Mouse (Mus musculus) hindbrain, embryonic 14.5 days (tissue): ENCODE data around the gene Pkd2l1. TPM values are rescaled to one million over a fixed set of nuclear protein-coding genes. Genes with fewer than 3 reads are reported as not detected.

ENCODE experiments used
- ATAC-seq: fragments of 200-750 bp; cut with Nextera tagmentation; 2 replicates; pipeline ENCODE4 v1.8.0; 2017; ENCODE audit warnings: moderate number of reproducible peaks, mild to moderate bottlenecking, moderate TSS enrichment, moderate library complexity; ENCODE audit not compliant: low FRiP score
- DNase-seq: peaks from one replicate; pipeline ENCODE4 v3.0.0-alpha.2; 2015; ENCODE audit warnings: low spot score
- H3K27ac ChIP-seq: fragments of 300-500 bp; sonication (generic); 2 replicates; pipeline ENCODE4 v1.5.1; 2014; ENCODE audit warnings: mild to moderate bottlenecking, moderate library complexity
- H3K27me3 ChIP-seq: fragments of 300-500 bp; sonication (generic); 2 replicates; pipeline ENCODE4 v1.6.1; 2014; ENCODE audit warnings: mild to moderate bottlenecking, low read length, mixed read lengths; ENCODE audit not compliant: control insufficient read depth, insufficient read depth
- H3K36me3 ChIP-seq: fragments of 300-500 bp; sonication (generic); replicated peaks from 2 replicates; pipeline ENCODE4 v1.6.1; 2014; ENCODE audit not compliant: control insufficient read depth, insufficient read depth
- H3K4me1 ChIP-seq: fragments of 300-500 bp; sonication (generic); replicated peaks from 2 replicates; pipeline ENCODE4 v1.6.1; 2014; ENCODE audit warnings: antibody characterized with exemption, low read length, mixed read lengths; ENCODE audit not compliant: control insufficient read depth, insufficient read depth
- H3K4me2 ChIP-seq: fragments of 300-500 bp; sonication (generic); replicated peaks from 2 replicates; pipeline ENCODE4 v1.6.1; 2014; ENCODE audit warnings: mild to moderate bottlenecking, moderate library complexity
- H3K4me3 ChIP-seq: fragments of 300-500 bp; sonication (generic); replicated peaks from 2 replicates; pipeline ENCODE4 v1.5.1; 2014; ENCODE audit warnings: mild to moderate bottlenecking, low read length
- H3K9ac ChIP-seq: fragments of 300-500 bp; sonication (generic); 2 replicates; pipeline ENCODE4 v1.6.1; 2014
- H3K9me3 ChIP-seq: fragments of 300-500 bp; sonication (generic); 2 replicates; pipeline ENCODE4 v1.6.1; 2016; ENCODE audit warnings: low read length; ENCODE audit not compliant: control insufficient read depth
- WGBS: fragments of 180-500 bp; shearing (Covaris S2); extraction: QIAGEN DNeasy Blood & Tissue Kit; methylation state at CpG from one replicate; pipeline ENCODE4 v1.1.7; 2014; 5-methylcytosine and 5-hydroxymethylcytosine counted together
- polyA plus RNA-seq: library from polyadenylated mRNA; unstranded; fragments of >200 nt; fragmentation: Nextera tagmentation; extraction: Ambion mirVana; gene quantifications from 2 replicates; pipeline ENCODE4 v1.2.1, GENCODE M21; 2014

The Pkd2l1 gene
- polyA plus RNA-seq, 1 experiment from 2014 or later: 0.43 TPM

DNA sequence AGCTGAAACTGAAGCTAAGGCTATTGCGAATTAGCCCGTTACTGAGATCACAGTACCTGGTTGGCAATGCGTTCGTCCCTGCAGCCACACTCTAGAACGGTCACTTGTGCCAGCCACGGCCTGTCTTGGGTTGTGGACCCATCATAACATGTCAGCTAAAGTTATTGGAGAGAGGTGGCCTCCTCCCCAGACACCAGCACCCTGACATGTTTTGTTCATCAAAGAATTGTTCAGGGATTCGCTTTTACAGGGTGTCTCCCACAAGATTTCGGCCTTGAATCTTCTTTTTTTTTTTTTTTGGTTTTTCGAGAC is 45.7 kb downstream of the Pkd2l1 start:
- ATAC-seq: peak; percentile 53
- peak overlapping the region; percentile 73 for H3K4me2 ChIP-seq

GRCm38 (mm10) chr19:44145702-44146567 is 46.3 kb downstream of the Pkd2l1 start, which contains the start of gene Bloc1s2:
TSS of gene Bloc1s2 (minus strand) at chr19:44146446.
- Histone ChIP-seq H3K27me3 (no peaks in the 10 kb centered on the region; the same call in 1 of the 2 replicates), H3K27ac (peak within 1 kb of the TSS; percentile 46), H3K4me2 (peak within 1 kb of the TSS; percentile 73), H3K9ac (peak within 1 kb of the TSS; percentile 55), H3K36me3 (peaks cover 37% of the 10 kb centered on the region), H3K4me3 (peak within 1 kb of the TSS; percentile 56), H3K9me3 (no peaks in the 10 kb centered on the region), H3K4me1 (peaks cover 17% of the 10 kb centered on the region; the same call in 1 of the 2 replicates)
- ATAC-seq (peak; percentile 91), DNase-seq (peak; percentile 88)
- 2% methylated on average over 46 of the region's 46 CpGs for WGBS

More for the DNA sequence above, 45.7 kb downstream of the Pkd2l1 start:
- no peaks in the 10 kb centered on the region; the same call in 1 of the 2 replicates for H3K27me3 ChIP-seq
- peaks cover 32% of the 10 kb centered on the region for H3K36me3 ChIP-seq
- H3K27ac ChIP-seq: peak overlapping the region; percentile 46
- DNase-seq: no peak
- H3K9ac ChIP-seq: peak overlapping the region; percentile 55
- peak overlapping the region; percentile 56 for H3K4me3 ChIP-seq
- H3K9me3 ChIP-seq: no peaks in the 10 kb centered on the region
- peaks cover 17% of the 10 kb centered on the region; the same call in 1 of the 2 replicates for H3K4me1 ChIP-seq
- WGBS: 68% methylated on average over 9 of the region's 9 CpGs

GRCm38 (mm10) chr19:44144366-44144765 is 47.9 kb downstream of the Pkd2l1 start:
- H3K4me2 ChIP-seq: no peak overlapping the region
- DNase-seq (no peak), ATAC-seq (no peak)
- H3K9me3 ChIP-seq: no peaks in the 10 kb centered on the region
- H3K4me1 ChIP-seq: peaks cover 17% of the 10 kb centered on the region; the same call in 1 of the 2 replicates
- WGBS: 96% methylated on average over 9 of the region's 9 CpGs
- H3K27ac ChIP-seq: no peak overlapping the region
- H3K4me3 ChIP-seq: no peak overlapping the region
- peaks cover 51% of the 10 kb centered on the region for H3K36me3 ChIP-seq
- no peak overlapping the region for H3K9ac ChIP-seq
- H3K27me3 ChIP-seq: no peaks in the 10 kb centered on the region; the same call in 1 of the 2 replicates

- peak overlapping the region; percentile 97 for H3K27ac ChIP-seq
These were observed 56.2 kb downstream of the Pkd2l1 start for GRCm38 (mm10) chr19:44135960-44136485.

DNA sequence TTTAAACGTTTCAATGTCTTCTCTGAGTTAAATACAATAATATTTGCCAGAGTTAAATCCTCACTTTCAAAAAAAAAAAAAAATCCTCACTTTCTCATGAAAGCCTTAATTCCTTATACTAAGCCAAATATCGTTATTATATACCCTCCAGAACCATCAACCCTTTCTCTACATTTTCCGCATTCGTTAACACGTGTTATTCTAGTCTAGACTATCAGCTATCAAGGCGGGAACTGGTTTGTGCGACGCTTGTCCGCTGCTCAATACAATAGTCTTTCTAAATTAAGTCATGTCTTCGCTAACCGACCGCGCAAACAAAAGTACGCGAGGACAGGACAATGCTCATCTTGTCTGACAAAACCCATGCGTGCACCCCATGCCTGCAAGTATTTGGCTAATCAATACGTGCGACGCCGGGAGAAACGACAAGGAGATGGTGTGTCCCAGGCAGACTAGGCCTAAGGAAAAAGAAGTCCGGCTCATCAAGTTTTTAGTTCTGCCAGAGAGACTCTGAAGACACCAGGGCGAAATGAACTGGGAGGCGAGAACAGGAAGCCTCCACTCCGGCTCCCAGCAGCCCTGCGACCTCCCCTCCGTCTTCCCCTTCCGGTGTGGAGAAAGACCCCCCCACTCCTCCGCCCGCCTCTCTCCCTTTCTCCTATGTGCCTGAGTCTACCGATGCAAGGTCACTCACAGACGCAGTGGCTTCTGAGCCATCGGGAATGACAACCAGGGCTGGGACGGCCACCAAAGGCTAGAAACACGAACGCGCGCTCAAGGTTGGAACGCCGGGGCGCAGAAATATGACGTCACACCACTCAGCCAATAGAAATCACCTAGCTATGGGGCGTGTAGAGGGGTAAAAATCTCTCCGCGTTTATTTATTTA is 56.9 kb downstream of the Pkd2l1 start, which contains the start of gene Cwf19l1:
Cwf19l1 (minus strand) TSS at position 805 of the 888 bp plus-strand sequence.
- Histone ChIP-seq H3K9ac (peak within 1 kb of the TSS; percentile 81), H3K4me2 (peak within 1 kb of the TSS; percentile 88), H3K36me3 (peaks cover 46% of the 10 kb centered on the region), H3K27me3 (no peaks in the 10 kb centered on the region), H3K4me3 (peak within 1 kb of the TSS; percentile 56), H3K27ac (peak within 1 kb of the TSS; percentile 97), H3K9me3 (no peaks in the 10 kb centered on the region), H3K4me1 (peaks cover 10% of the 10 kb centered on the region)
- peak; percentile 97 for DNase-seq
- WGBS: under 1% methylated on average over 43 of the region's 45 CpGs
- ATAC-seq: peak; percentile 90

More at GRCm38 (mm10) chr19:44135960-44136485, 56.2 kb downstream of the Pkd2l1 start:
- Histone ChIP-seq H3K4me2 (peak overlapping the region; percentile 88), H3K36me3 (peaks cover 45% of the 10 kb centered on the region), H3K27me3 (no peaks in the 10 kb centered on the region), H3K4me3 (peak overlapping the region; percentile 56), H3K4me1 (peaks cover 10% of the 10 kb centered on the region), H3K9ac (peak overlapping the region; percentile 47; the same call in 1 of the 2 replicates), H3K9me3 (no peaks in the 10 kb centered on the region)
- DNase-seq: no peak
- no peak for ATAC-seq
- 32% methylated on average over 7 of the region's 7 CpGs for WGBS

- no peak overlapping the region for H3K4me3 ChIP-seq
- DNase-seq: no peak
- peaks cover 10% of the 10 kb centered on the region for H3K4me1 ChIP-seq
- WGBS: 92% methylated on average over 5 of the region's 5 CpGs
- no peak for ATAC-seq
- H3K27me3 ChIP-seq: no peaks in the 10 kb centered on the region
- no peaks in the 10 kb centered on the region for H3K9me3 ChIP-seq
- H3K27ac ChIP-seq: no peak overlapping the region
- peaks cover 46% of the 10 kb centered on the region for H3K36me3 ChIP-seq
- H3K4me2 ChIP-seq: no peak overlapping the region
- no peak overlapping the region for H3K9ac ChIP-seq
These were observed 59.3 kb downstream of the Pkd2l1 start for GRCm38 (mm10) chr19:44132917-44133316.

- H3K9me3 ChIP-seq: no peaks in the 10 kb centered on the region
- ATAC-seq: no peak
- H3K9ac ChIP-seq: no peak overlapping the region
- no peak for DNase-seq
- no peak overlapping the region for H3K27ac ChIP-seq
- no peak overlapping the region for H3K4me2 ChIP-seq
- peaks cover 83% of the 10 kb centered on the region for H3K36me3 ChIP-seq
- no peak overlapping the region for H3K4me3 ChIP-seq
- no peaks in the 10 kb centered on the region for H3K4me1 ChIP-seq
- H3K27me3 ChIP-seq: no peaks in the 10 kb centered on the region
- WGBS: 91% methylated on average over 2 of the region's 2 CpGs
These were observed 63.7 kb downstream of the Pkd2l1 start for GRCm38 (mm10) chr19:44128560-44128959.

DNA sequence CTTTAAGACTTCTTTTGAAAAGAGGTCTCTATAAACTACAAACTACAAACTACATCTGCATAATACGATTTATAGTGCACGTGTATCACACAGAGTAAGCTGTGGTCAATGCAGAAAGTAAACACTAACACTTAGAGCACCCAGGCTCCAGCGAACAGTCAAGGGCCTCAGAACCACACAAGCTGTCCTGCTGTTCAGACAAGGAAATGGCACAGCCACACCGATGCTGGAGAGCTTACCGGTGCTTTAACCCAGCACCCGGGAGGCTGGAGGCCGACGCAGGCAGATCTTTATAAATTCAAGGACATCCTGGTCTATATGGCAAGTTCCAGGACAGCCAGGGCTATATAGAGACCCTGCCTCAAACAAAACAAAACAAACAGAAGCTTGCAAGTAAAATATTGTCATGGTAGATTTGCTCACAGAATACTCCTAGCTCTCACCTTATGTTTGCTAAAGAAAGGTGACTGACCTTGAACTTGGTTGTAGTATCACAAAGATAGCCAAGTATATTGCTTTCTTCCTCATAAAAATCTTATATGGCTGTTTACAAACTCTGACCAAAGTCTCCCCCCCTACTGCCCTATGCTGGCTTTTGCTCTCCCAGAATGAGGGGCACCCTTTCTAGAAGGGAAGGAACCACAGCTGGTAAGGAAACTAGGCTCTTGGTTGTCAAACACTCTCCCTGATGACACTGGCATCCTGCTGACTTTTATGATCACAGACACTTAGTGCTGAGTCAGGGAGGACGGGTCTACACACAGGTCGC is 64.3 kb downstream of the Pkd2l1 start:
- H3K4me1 ChIP-seq: no peaks in the 10 kb centered on the region
- no peaks in the 10 kb centered on the region for H3K9me3 ChIP-seq
- no peak overlapping the region for H3K9ac ChIP-seq
- no peaks in the 10 kb centered on the region for H3K27me3 ChIP-seq
- no peak overlapping the region for H3K4me2 ChIP-seq
- no peak overlapping the region for H3K27ac ChIP-seq
- H3K36me3 ChIP-seq: peaks cover 89% of the 10 kb centered on the region
- no peak overlapping the region for H3K4me3 ChIP-seq
- ATAC-seq (no peak), DNase-seq (no peak)
- 96% methylated on average over 10 of the region's 10 CpGs for WGBS
